Mouse (Mus musculus): ENCODE results near the gene Rassf4. TPM values are rescaled to one million over a fixed set of nuclear protein-coding genes. Genes with fewer than 3 reads are reported as not detected.

Gene Rassf4
- polyA plus RNA-seq, 1 experiment from 2014 or later: 46.7 TPM

GRCm38 (mm10) chr6:116649811-116650210 lies 23.9 kb downstream of the Rassf4 start:
- Histone ChIP-seq H3K27ac (no peak overlapping the region), H3K4me2 (replicated peaks) (no peak overlapping the region), H3K9ac (no peak overlapping the region), H3K9me3 (replicated peaks) (no peaks in the 10 kb centered on the region), H3K4me1 (peaks cover 8% of the 10 kb centered on the region), H3K36me3 (peaks cover 16% of the 10 kb centered on the region), H3K27me3 (no peaks in the 10 kb centered on the region), H3K4me3 (no peak overlapping the region)
- 88% methylated on average over 7 of the region's 7 CpGs for WGBS
- no peak for ATAC-seq (ENCODE audit: low FRiP score)

- no peak overlapping the region for H3K4me3 ChIP-seq
- peaks cover 20% of the 10 kb centered on the region for H3K36me3 ChIP-seq
- no peak overlapping the region for H3K4me2 ChIP-seq (replicated peaks)
- peaks cover 8% of the 10 kb centered on the region for H3K4me1 ChIP-seq
- ATAC-seq (ENCODE audit: low FRiP score): no peak
- WGBS: 76% methylated on average over 12 of the region's 12 CpGs
- H3K9me3 ChIP-seq (replicated peaks): no peaks in the 10 kb centered on the region
- H3K9ac ChIP-seq: no peak overlapping the region
- no peaks in the 10 kb centered on the region for H3K27me3 ChIP-seq
- no peak overlapping the region for H3K27ac ChIP-seq
Observed at GRCm38 (mm10) chr6:116647763-116648162, 26.0 kb downstream of the Rassf4 start.

- peaks cover 30% of the 10 kb centered on the region for H3K36me3 ChIP-seq
- no peak overlapping the region for H3K4me2 ChIP-seq (replicated peaks)
- H3K27me3 ChIP-seq: no peaks in the 10 kb centered on the region
- H3K27ac ChIP-seq: no peak overlapping the region
- WGBS: 64% methylated on average over 3 of the region's 3 CpGs
- no peak overlapping the region for H3K9ac ChIP-seq
- H3K4me1 ChIP-seq: no peaks in the 10 kb centered on the region
- no peak for ATAC-seq (ENCODE audit: low FRiP score)
- H3K4me3 ChIP-seq: no peak overlapping the region
- no peaks in the 10 kb centered on the region for H3K9me3 ChIP-seq (replicated peaks)
Observed at GRCm38 (mm10) chr6:116644335-116644734, 29.4 kb downstream of the Rassf4 start.

GRCm38 (mm10) chr6:116643881-116644280 lies 29.9 kb downstream of the Rassf4 start:
- no peaks in the 10 kb centered on the region for H3K27me3 ChIP-seq
- peaks cover 34% of the 10 kb centered on the region for H3K36me3 ChIP-seq
- WGBS: 58% methylated on average over 4 of the region's 4 CpGs
- no peak overlapping the region for H3K4me3 ChIP-seq
- H3K9me3 ChIP-seq (replicated peaks): no peaks in the 10 kb centered on the region
- no peaks in the 10 kb centered on the region for H3K4me1 ChIP-seq
- no peak for ATAC-seq (ENCODE audit: low FRiP score)
- no peak overlapping the region for H3K9ac ChIP-seq
- no peak overlapping the region for H3K27ac ChIP-seq
- H3K4me2 ChIP-seq (replicated peaks): no peak overlapping the region

- H3K9ac ChIP-seq: no peak overlapping the region
- no peaks in the 10 kb centered on the region for H3K4me1 ChIP-seq
- H3K4me2 ChIP-seq (replicated peaks): no peak overlapping the region
- ATAC-seq (ENCODE audit: low FRiP score): no peak
- no peaks in the 10 kb centered on the region for H3K27me3 ChIP-seq
- WGBS: 85% methylated on average over 11 of the region's 11 CpGs
- H3K36me3 ChIP-seq: peaks cover 38% of the 10 kb centered on the region
- H3K4me3 ChIP-seq: no peak overlapping the region
- H3K27ac ChIP-seq: no peak overlapping the region
- no peaks in the 10 kb centered on the region for H3K9me3 ChIP-seq (replicated peaks)
Observed at GRCm38 (mm10) chr6:116642942-116643341, 30.8 kb downstream of the Rassf4 start.

GRCm38 (mm10) chr6:116639663-116640062 lies 34.1 kb downstream of the Rassf4 start:
- H3K9me3 ChIP-seq (replicated peaks): no peaks in the 10 kb centered on the region
- 62% methylated on average over 2 of the region's 2 CpGs for WGBS

GRCm38 (mm10) chr6:116638871-116639270 lies 34.9 kb downstream of the Rassf4 start:
- Histone ChIP-seq H3K4me3 (no peak overlapping the region), H3K36me3 (peaks cover 26% of the 10 kb centered on the region), H3K9me3 (replicated peaks) (no peaks in the 10 kb centered on the region), H3K9ac (no peak overlapping the region), H3K4me2 (replicated peaks) (no peak overlapping the region), H3K27me3 (no peaks in the 10 kb centered on the region), H3K4me1 (peaks cover 4% of the 10 kb centered on the region; the same call in 1 of the 2 replicates), H3K27ac (no peak overlapping the region)
- ATAC-seq (ENCODE audit: low FRiP score): no peak
- WGBS: 85% methylated on average over 2 of the region's 2 CpGs

More at GRCm38 (mm10) chr6:116639663-116640062, 34.1 kb downstream of the Rassf4 start:
- peaks cover 28% of the 10 kb centered on the region for H3K36me3 ChIP-seq
- no peak overlapping the region for H3K9ac ChIP-seq
- no peak overlapping the region for H3K4me2 ChIP-seq (replicated peaks)
- H3K4me3 ChIP-seq: no peak overlapping the region
- peaks cover 4% of the 10 kb centered on the region; the same call in 1 of the 2 replicates for H3K4me1 ChIP-seq
- H3K27ac ChIP-seq: no peak overlapping the region
- no peaks in the 10 kb centered on the region for H3K27me3 ChIP-seq
- ATAC-seq (ENCODE audit: low FRiP score): no peak

- Histone ChIP-seq H3K9ac (no peak overlapping the region), H3K36me3 (peaks cover 26% of the 10 kb centered on the region), H3K27me3 (no peaks in the 10 kb centered on the region), H3K4me1 (peaks cover 4% of the 10 kb centered on the region; the same call in 1 of the 2 replicates), H3K27ac (no peak overlapping the region), H3K4me3 (no peak overlapping the region), H3K4me2 (replicated peaks) (no peak overlapping the region), H3K9me3 (replicated peaks) (no peaks in the 10 kb centered on the region)
- WGBS: 92% methylated on average over 5 of the region's 5 CpGs
- ATAC-seq (ENCODE audit: low FRiP score): no peak
Observed at GRCm38 (mm10) chr6:116637496-116637895, 36.3 kb downstream of the Rassf4 start.

- H3K27ac ChIP-seq: no peak overlapping the region
- H3K9ac ChIP-seq: no peak overlapping the region
- WGBS: 76% methylated on average over 9 of the region's 9 CpGs
- H3K36me3 ChIP-seq: peaks cover 26% of the 10 kb centered on the region
- no peaks in the 10 kb centered on the region for H3K27me3 ChIP-seq
- no peak overlapping the region for H3K4me3 ChIP-seq
- ATAC-seq (ENCODE audit: low FRiP score): no peak
- no peak overlapping the region for H3K4me2 ChIP-seq (replicated peaks)
- peaks cover 4% of the 10 kb centered on the region; the same call in 1 of the 2 replicates for H3K4me1 ChIP-seq
- no peaks in the 10 kb centered on the region for H3K9me3 ChIP-seq (replicated peaks)
Observed at GRCm38 (mm10) chr6:116636581-116637235, 37.0 kb downstream of the Rassf4 start.

GRCm38 (mm10) chr6:116635251-116636180 lies 38.2 kb downstream of the Rassf4 start:
- Histone ChIP-seq H3K9me3 (replicated peaks) (no peaks in the 10 kb centered on the region), H3K4me3 (no peak overlapping the region), H3K27ac (no peak overlapping the region), H3K27me3 (no peaks in the 10 kb centered on the region), H3K4me1 (peaks cover 4% of the 10 kb centered on the region; the same call in 1 of the 2 replicates), H3K9ac (no peak overlapping the region), H3K36me3 (peaks cover 17% of the 10 kb centered on the region; the same call in 1 of the 2 replicates), H3K4me2 (replicated peaks) (no peak overlapping the region)
- 70% methylated on average over 10 of the region's 10 CpGs for WGBS
- no peak for ATAC-seq (ENCODE audit: low FRiP score)

GRCm38 (mm10) chr6:116633741-116634695 lies 39.7 kb downstream of the Rassf4 start:
- Histone ChIP-seq H3K27ac (no peak overlapping the region), H3K27me3 (no peaks in the 10 kb centered on the region), H3K4me3 (no peak overlapping the region), H3K4me1 (peaks cover 12% of the 10 kb centered on the region), H3K36me3 (peaks cover 13% of the 10 kb centered on the region; the same call in 1 of the 2 replicates), H3K9ac (no peak overlapping the region), H3K9me3 (replicated peaks) (no peaks in the 10 kb centered on the region), H3K4me2 (replicated peaks) (no peak overlapping the region)
- ATAC-seq (ENCODE audit: low FRiP score): no peak
- 94% methylated on average over 17 of the region's 17 CpGs for whole genome bisulfite sequencing
